Comparison of ENCODE assay signal across 8 mouse cellular contexts in the genomic region with DNA sequence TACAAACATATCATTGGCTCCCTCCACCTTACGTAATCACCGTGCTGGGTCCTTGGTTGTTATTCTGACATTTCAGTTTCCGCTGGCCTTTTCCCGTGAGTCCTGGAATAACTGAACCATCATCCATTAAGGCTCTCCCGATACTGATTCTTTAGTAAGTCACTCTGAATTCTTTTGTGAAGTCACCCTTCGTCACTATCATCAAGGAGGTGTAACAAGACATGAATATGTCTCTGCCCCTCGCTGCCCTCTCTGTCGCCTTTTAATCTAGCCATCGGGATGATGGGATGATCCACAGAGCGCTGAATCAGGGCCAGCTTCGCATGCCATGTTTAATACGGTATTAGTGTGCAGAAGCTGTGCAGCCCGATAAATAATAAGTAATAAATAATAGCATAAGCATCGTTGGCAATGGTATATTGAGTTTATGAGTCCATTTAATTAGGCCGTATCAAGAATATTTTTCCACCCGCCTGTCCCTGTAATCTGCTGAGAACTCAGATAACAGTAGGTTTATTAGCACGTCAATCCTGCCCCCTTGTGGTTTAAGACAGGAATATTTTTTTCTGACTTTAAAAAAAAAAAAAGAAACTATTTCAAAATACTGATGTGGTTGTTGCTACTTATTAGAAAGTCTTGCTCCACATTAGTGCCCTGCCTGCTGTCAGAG. TPM values are rescaled to one million over a fixed set of nuclear protein-coding genes. Genes with fewer than 3 reads are reported as not detected.
A peak's percentile ranks its signal among the peaks of the same experiment; 100 is the strongest.
DNase-seq lines count a peak whose midpoint lies in the region; ATAC-seq lines count a peak whose summit lies in the region.

No protein-coding gene starts in this region.

- peak; percentile 77 for DNase-seq in CD4-positive, CD25-positive, alpha-beta regulatory T cell, adult 2 months (ENCODE audit: low read depth, low spot score)
- peak; percentile 93 for DNase-seq in MN1 (ENCODE audit: low spot score)
- peak; percentile 54 for DNase-seq in embryo, embryonic 11.5 days (ENCODE audit: low read depth, low spot score)
- DNase-seq in layer of hippocampus, adult 9-11 months = peak; percentile 37
- peak; percentile 76 for DNase-seq in splenic B cell, adult 2 months (ENCODE audit: low read depth, low spot score)
- no peak for DNase-seq in gastrocnemius, postnatal 14 days

- no peaks in the 10 kb centered on the region for H3K36me3 ChIP-seq in heart, embryonic 16.5 days (ENCODE audit: control insufficient read depth, insufficient read depth)
- no peaks in the 10 kb centered on the region for H3K36me3 ChIP-seq in megakaryocyte, embryonic 14.5 days (replicated peaks; ENCODE audit: low read length)
- H3K36me3 ChIP-seq in splenic B cell, adult 2 months (ENCODE audit: control insufficient read depth, insufficient read depth, low read length, poor library complexity, severe bottlenecking) = peaks cover 27% of the 10 kb centered on the region

- WGBS in heart, embryonic 16.5 days = 23% methylated on average over 17 of the region's 17 CpGs

- H3K9ac ChIP-seq in heart, embryonic 16.5 days (ENCODE audit: low read length) = no peak overlapping the region

- peak overlapping the region; percentile 73 for H3K4me2 ChIP-seq in heart, embryonic 16.5 days (ENCODE audit: low read depth, low read length)

- intact Hi-C loops in gastrocnemius, postnatal 14 days (cut with DNase I; ENCODE audit: low total_unique reads) = loop anchor here (2.0 to 5.0 kb wide), 2 partner anchors 162 to 219 kb away; no protein-coding TSS in a partner anchor

- ATAC-seq in heart, embryonic 16.5 days (replicated peaks; ENCODE audit: extremely low read depth, insufficient read depth, low FRiP score) = no peak

- no peaks in the 10 kb centered on the region for H3K27me3 ChIP-seq in heart, embryonic 16.5 days (ENCODE audit: control insufficient read depth, insufficient read depth, low read length)
- H3K27me3 ChIP-seq in megakaryocyte, embryonic 14.5 days (replicated peaks) = peaks cover 22% of the 10 kb centered on the region
- no peaks in the 10 kb centered on the region for H3K27me3 ChIP-seq in splenic B cell, adult 2 months (ENCODE audit: control insufficient read depth, insufficient read depth, low read length, poor library complexity, severe bottlenecking)

- peaks cover 7% of the 10 kb centered on the region for H3K4me1 ChIP-seq in heart, embryonic 16.5 days (ENCODE audit: control insufficient read depth, insufficient read depth, low read length)
- H3K4me1 ChIP-seq in megakaryocyte, embryonic 14.5 days = peaks cover 19% of the 10 kb centered on the region

- no peaks in the 10 kb centered on the region for H3K9me3 ChIP-seq in heart, embryonic 16.5 days (replicated peaks; ENCODE audit: control insufficient read depth, low read length)
- H3K9me3 ChIP-seq in megakaryocyte, embryonic 14.5 days = peaks cover 5% of the 10 kb centered on the region; the same call in 1 of the 2 replicates

- peak overlapping the region; percentile 39 for H3K4me3 ChIP-seq in heart, embryonic 16.5 days (ENCODE audit: low read length)
- peak overlapping the region; percentile 54 for H3K4me3 ChIP-seq in megakaryocyte, embryonic 14.5 days (replicated peaks)

- H3K27ac ChIP-seq in heart, embryonic 16.5 days (ENCODE audit: low read length) = no peak overlapping the region

RNA-seq across cellular contexts. Expression of gene Mdm2, which starts 33.8 kb away (rescaled TPM):
- polyA plus RNA-seq in heart, embryonic 16.5 days (2015; fragmentation: Nextera tagmentation; extraction: Ambion mirVana) = 42.7 and 55.3 TPM in 2 replicates
- 39.9 and 41.8 TPM in 2 replicates for polyA plus RNA-seq in megakaryocyte, embryonic 14.5 days (2012; ENCODE audit: insufficient read depth, low replicate concordance)
- total RNA-seq in gastrocnemius, postnatal 14 days (2021) = 10 to 100 TPM; 29.4 to 29.8 TPM

RNA-seq across cellular contexts. Expression of gene Cpm, which starts 47.5 kb away (rescaled TPM):
- 3.7 and 8.3 TPM in 2 replicates for polyA plus RNA-seq in heart, embryonic 16.5 days (2015; fragmentation: Nextera tagmentation; extraction: Ambion mirVana)
- 0.31 TPM in 1 of 2 replicates, not detected in the other for polyA plus RNA-seq in megakaryocyte, embryonic 14.5 days (2012; ENCODE audit: insufficient read depth, low replicate concordance)
- 1 to 10 TPM; 6.2 to 7.4 TPM for total RNA-seq in gastrocnemius, postnatal 14 days (2021)
